8 mouse cellular contexts compared by ENCODE assay signal in the genomic region with DNA sequence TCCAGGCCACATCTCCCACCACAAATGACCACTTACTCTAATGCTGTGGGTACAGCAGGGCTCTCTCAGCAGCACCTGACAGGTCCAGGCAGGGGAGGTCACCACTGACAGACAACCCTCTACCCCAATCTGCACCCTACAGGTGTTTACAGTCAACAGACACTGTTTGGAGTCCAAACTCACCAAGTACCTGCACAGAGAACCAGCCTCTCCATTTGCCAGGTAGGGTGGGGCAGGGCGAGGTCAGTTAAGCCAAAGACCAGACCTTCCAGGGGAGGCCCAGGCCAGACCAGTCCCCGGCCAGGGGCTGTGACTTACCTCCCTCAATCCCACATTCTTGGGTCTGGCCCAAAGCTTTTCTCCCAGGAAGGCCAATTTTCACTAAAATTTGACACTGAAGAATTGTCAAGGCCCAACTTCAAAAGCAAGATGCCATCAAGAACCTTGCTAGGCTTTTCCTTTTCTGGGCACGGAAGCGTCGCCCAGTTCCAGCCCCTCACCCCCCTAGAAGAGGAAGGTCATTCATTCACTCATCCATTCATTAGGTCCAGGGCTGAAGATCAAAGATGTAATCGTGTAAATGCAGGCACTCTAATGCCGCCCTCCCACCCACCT. TPM values are rescaled to one million over a fixed set of nuclear protein-coding genes. Genes with fewer than 3 reads are reported as not detected.
DNase-seq lines count a peak whose midpoint lies in the region; ATAC-seq and TF ChIP-seq lines count a peak whose summit lies in the region.

No protein-coding gene starts in this region.

- H3K36me3 ChIP-seq in lung, embryonic 15.5 days: peaks cover 20% of the 10 kb centered on the region
- H3K36me3 ChIP-seq in limb, embryonic 10.5 days: peaks cover 35% of the 10 kb centered on the region

- no peak for TF ChIP-seq POLR2A in embryonic fibroblast, embryonic 13.5 days (IDR thresholded peaks at IDR 0.05; ENCODE audit: low read depth, low read length)
- TF ChIP-seq POLR2A in olfactory bulb, adult 2 months (IDR thresholded peaks at IDR 0.05; ENCODE audit: insufficient read depth, low read depth, low read length): no peak

- peak overlapping the region; percentile 92 for H3K4me3 ChIP-seq in lung, embryonic 15.5 days
- H3K4me3 ChIP-seq in embryonic fibroblast, embryonic 13.5 days (ENCODE audit: insufficient read depth, low read length): peak overlapping the region; percentile 78
- peak overlapping the region; percentile 88 for H3K4me3 ChIP-seq in limb, embryonic 10.5 days
- H3K4me3 ChIP-seq in olfactory bulb, adult 2 months (ENCODE audit: insufficient read depth, low read depth, low read length): peak overlapping the region; percentile 75

- peaks cover 29% of the 10 kb centered on the region for H3K4me1 ChIP-seq in lung, embryonic 15.5 days
- peaks cover 8% of the 10 kb centered on the region for H3K4me1 ChIP-seq in embryonic fibroblast, embryonic 13.5 days (ENCODE audit: control insufficient read depth, insufficient read depth, low read length)
- H3K4me1 ChIP-seq in limb, embryonic 10.5 days: peaks cover 33% of the 10 kb centered on the region
- H3K4me1 ChIP-seq in olfactory bulb, adult 2 months (ENCODE audit: control insufficient read depth, insufficient read depth, low read length): peaks cover 18% of the 10 kb centered on the region

- peak overlapping the region; percentile 82 for H3K9ac ChIP-seq in lung, embryonic 15.5 days

- no peak for TF ChIP-seq CTCF in embryonic fibroblast, embryonic 13.5 days (IDR thresholded peaks at IDR 0.05; ENCODE audit: borderline replicate concordance, insufficient read depth, low read length)
- no peak for TF ChIP-seq CTCF in olfactory bulb, adult 2 months (IDR thresholded peaks at IDR 0.05; ENCODE audit: insufficient read depth, low read depth, low read length)

- ATAC-seq in lung, embryonic 15.5 days (ENCODE audit: borderline replicate concordance, extremely low read depth, low FRiP score, low TSS enrichment): no peak
- no peak for ATAC-seq in CD4-positive, CD25-positive, alpha-beta regulatory T cell, adult 4 months

- no peak for DNase-seq in lung, postnatal 14 days
- no peak for DNase-seq in limb, embryonic 10.5 days (ENCODE audit: low spot score)
- DNase-seq in cerebellum, postnatal 25 days: no peak
- no peak for DNase-seq in right cerebral cortex, adult 2 months (ENCODE audit: low spot score in 2 of 2)

- peak overlapping the region; percentile 97; the same call in 1 of the 2 replicates for H3K27ac ChIP-seq in lung, embryonic 15.5 days
- no peak overlapping the region for H3K27ac ChIP-seq in embryonic fibroblast, embryonic 13.5 days (ENCODE audit: insufficient read depth, low read length)
- H3K27ac ChIP-seq in limb, embryonic 10.5 days: peak overlapping the region; percentile 100
- H3K27ac ChIP-seq in olfactory bulb, adult 2 months (ENCODE audit: insufficient read depth, low read depth, low read length): no peak overlapping the region

- H3K9me3 ChIP-seq in lung, embryonic 15.5 days: no peaks in the 10 kb centered on the region
- H3K9me3 ChIP-seq in limb, embryonic 10.5 days (replicated peaks): no peaks in the 10 kb centered on the region

- H3K27me3 ChIP-seq in lung, embryonic 15.5 days: no peaks in the 10 kb centered on the region
- H3K27me3 ChIP-seq in limb, embryonic 10.5 days (ENCODE audit: low read depth, poor library complexity, severe bottlenecking): no peaks in the 10 kb centered on the region

- 54% methylated on average over 7 of the region's 7 CpGs for WGBS in lung, embryonic 15.5 days
- 65% methylated on average over 7 of the region's 7 CpGs for WGBS in limb, embryonic 10.5 days
- WGBS in olfactory bulb, adult 2 months: 26% methylated on average over 7 of the region's 7 CpGs

- H3K4me2 ChIP-seq in lung, embryonic 15.5 days: peak overlapping the region; percentile 85

RNA-seq across cellular contexts. Expression of gene Atp6v0c, which starts 1.5 kb away (rescaled TPM):
- polyA plus RNA-seq in lung, embryonic 15.5 days (2015; fragmentation: Nextera tagmentation; extraction: Ambion mirVana): 447 and 455 TPM in 2 replicates
- polyA plus RNA-seq in embryonic fibroblast, embryonic 13.5 days (2011; ENCODE audit: insufficient read length, low read depth, missing spikeins): 382 and 460 TPM in 2 replicates
- 414 and 422 TPM in 2 replicates for polyA plus RNA-seq in limb, embryonic 10.5 days (2016; fragmentation: Nextera tagmentation; extraction: Ambion mirVana)
- 528 TPM in 1 of 2 replicates, not detected in the other for polyA plus RNA-seq in olfactory bulb, adult 2 months (2012; ENCODE audit: insufficient read depth, insufficient read length, low replicate concordance, missing spikeins)
- polyA plus RNA-seq in CD4-positive, CD25-positive, alpha-beta regulatory T cell, adult 4 months (2017; shearing (Covaris generic)): 100 to 1,000 TPM; 213 to 271 TPM

RNA-seq across cellular contexts. Expression of gene Amdhd2, which starts 4.4 kb away (rescaled TPM):
- 33.2 and 34.5 TPM in 2 replicates for polyA plus RNA-seq in lung, embryonic 15.5 days (2015; fragmentation: Nextera tagmentation; extraction: Ambion mirVana)
- 26.6 and 31.7 TPM in 2 replicates for polyA plus RNA-seq in embryonic fibroblast, embryonic 13.5 days (2011; ENCODE audit: insufficient read length, low read depth, missing spikeins)
- 49.1 and 49.5 TPM in 2 replicates for polyA plus RNA-seq in limb, embryonic 10.5 days (2016; fragmentation: Nextera tagmentation; extraction: Ambion mirVana)
- polyA plus RNA-seq in olfactory bulb, adult 2 months (2012; ENCODE audit: insufficient read depth, insufficient read length, low replicate concordance, missing spikeins): not detected in 2 replicates
- polyA plus RNA-seq in CD4-positive, CD25-positive, alpha-beta regulatory T cell, adult 4 months (2017; shearing (Covaris generic)): 10 to 100 TPM; 20.2 to 37.8 TPM

RNA-seq across cellular contexts. Expression of gene Pdpk1, which starts 17.3 kb away (rescaled TPM):
- 30.3 and 34.5 TPM in 2 replicates for polyA plus RNA-seq in lung, embryonic 15.5 days (2015; fragmentation: Nextera tagmentation; extraction: Ambion mirVana)
- polyA plus RNA-seq in embryonic fibroblast, embryonic 13.5 days (2011; ENCODE audit: insufficient read length, low read depth, missing spikeins): 42.6 and 48.9 TPM in 2 replicates
- 29.7 and 32.1 TPM in 2 replicates for polyA plus RNA-seq in limb, embryonic 10.5 days (2016; fragmentation: Nextera tagmentation; extraction: Ambion mirVana)
- not detected in 2 replicates for polyA plus RNA-seq in olfactory bulb, adult 2 months (2012; ENCODE audit: insufficient read depth, insufficient read length, low replicate concordance, missing spikeins)
- polyA plus RNA-seq in CD4-positive, CD25-positive, alpha-beta regulatory T cell, adult 4 months (2017; shearing (Covaris generic)): 10 to 100 TPM; 30.4 to 37.6 TPM

RNA-seq across cellular contexts. Expression of gene Tbc1d24, which starts 37.4 kb away (rescaled TPM):
- polyA plus RNA-seq in lung, embryonic 15.5 days (2015; fragmentation: Nextera tagmentation; extraction: Ambion mirVana): 4.7 and 5.4 TPM in 2 replicates
- 10.9 and 14.0 TPM in 2 replicates for polyA plus RNA-seq in embryonic fibroblast, embryonic 13.5 days (2011; ENCODE audit: insufficient read length, low read depth, missing spikeins)
- polyA plus RNA-seq in limb, embryonic 10.5 days (2016; fragmentation: Nextera tagmentation; extraction: Ambion mirVana): 3.9 and 8.7 TPM in 2 replicates
- polyA plus RNA-seq in olfactory bulb, adult 2 months (2012; ENCODE audit: insufficient read depth, insufficient read length, low replicate concordance, missing spikeins): not detected in 2 replicates
- under 1 TPM; 0.47 to 0.62 TPM for polyA plus RNA-seq in CD4-positive, CD25-positive, alpha-beta regulatory T cell, adult 4 months (2017; shearing (Covaris generic))

RNA-seq across cellular contexts. Expression of gene Ntn3, which starts 41.3 kb away (rescaled TPM):
- 6.1 and 6.7 TPM in 2 replicates for polyA plus RNA-seq in lung, embryonic 15.5 days (2015; fragmentation: Nextera tagmentation; extraction: Ambion mirVana)
- 2.9 and 4.1 TPM in 2 replicates for polyA plus RNA-seq in embryonic fibroblast, embryonic 13.5 days (2011; ENCODE audit: insufficient read length, low read depth, missing spikeins)
- polyA plus RNA-seq in limb, embryonic 10.5 days (2016; fragmentation: Nextera tagmentation; extraction: Ambion mirVana): 6.7 and 10.7 TPM in 2 replicates
- not detected in 2 replicates for polyA plus RNA-seq in olfactory bulb, adult 2 months (2012; ENCODE audit: insufficient read depth, insufficient read length, low replicate concordance, missing spikeins)
- under 1 TPM in 1 of 2 experiments, not detected in 1; 0.07 TPM for polyA plus RNA-seq in CD4-positive, CD25-positive, alpha-beta regulatory T cell, adult 4 months (2017; shearing (Covaris generic))

Comparison
In these comparisons a context has a peak if more than half of its experiments do, and no peak if none do; other contexts are left out.
1. H3K27ac ChIP-seq: peak in lung, embryonic 15.5 days (single experiment) and limb, embryonic 10.5 days (single experiment); none in embryonic fibroblast, embryonic 13.5 days (single experiment) and olfactory bulb, adult 2 months (single experiment).
2. Peak in every context shown above with its lines, with median percentiles within 50 percentile points of each other: H3K4me3 ChIP-seq.